Mouse (Mus musculus): ENCODE measurements around the gene Carf.

Gene Carf

DNA sequence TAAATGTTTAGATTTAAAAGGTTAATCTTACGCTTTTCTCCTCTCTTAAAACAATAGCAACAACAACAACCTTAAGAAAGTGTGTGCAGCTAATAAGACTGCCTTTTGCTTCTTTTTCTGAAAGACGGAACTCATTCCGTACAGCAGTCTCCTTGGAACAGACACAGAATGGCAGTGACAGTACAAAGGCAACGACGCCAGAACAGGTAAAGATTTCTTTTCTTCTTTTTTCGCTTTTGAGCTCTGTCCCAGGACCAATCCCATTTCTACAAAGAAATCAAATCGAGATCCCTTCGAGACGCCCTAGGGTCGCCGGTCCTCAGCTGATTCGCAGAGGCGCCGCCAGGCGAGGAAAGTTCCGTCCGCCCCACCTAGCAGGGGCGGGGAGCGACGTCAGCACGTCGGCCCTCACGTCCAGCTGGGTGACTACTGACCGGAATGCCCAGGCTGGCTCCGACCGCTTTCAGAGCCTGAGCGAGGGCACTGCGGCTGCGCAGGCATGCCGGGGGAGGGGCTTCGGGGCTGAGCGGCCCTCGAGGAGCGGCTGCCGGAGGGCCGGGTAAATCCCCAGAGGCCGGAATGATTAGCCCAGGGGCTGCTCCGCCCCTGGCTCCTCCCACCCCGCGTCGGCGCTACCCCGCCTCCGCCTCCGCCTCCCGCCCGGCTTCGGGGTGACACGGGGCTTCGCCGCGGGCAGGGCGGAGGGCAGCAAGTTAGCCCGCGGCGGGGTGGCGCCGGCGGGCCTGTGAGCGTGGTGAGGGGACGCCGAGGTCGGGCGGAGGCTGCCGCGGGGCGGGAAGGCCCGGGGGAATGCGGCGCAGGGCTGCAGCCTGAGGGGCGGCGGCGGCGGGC is 82.1 kb downstream of the Carf start, which contains the start of gene Nbeal1:
Nbeal1 (plus strand) TSS at position 668 of the 852 bp plus-strand sequence.
- peak; percentile 99 to 100 for DNase-seq

DNA sequence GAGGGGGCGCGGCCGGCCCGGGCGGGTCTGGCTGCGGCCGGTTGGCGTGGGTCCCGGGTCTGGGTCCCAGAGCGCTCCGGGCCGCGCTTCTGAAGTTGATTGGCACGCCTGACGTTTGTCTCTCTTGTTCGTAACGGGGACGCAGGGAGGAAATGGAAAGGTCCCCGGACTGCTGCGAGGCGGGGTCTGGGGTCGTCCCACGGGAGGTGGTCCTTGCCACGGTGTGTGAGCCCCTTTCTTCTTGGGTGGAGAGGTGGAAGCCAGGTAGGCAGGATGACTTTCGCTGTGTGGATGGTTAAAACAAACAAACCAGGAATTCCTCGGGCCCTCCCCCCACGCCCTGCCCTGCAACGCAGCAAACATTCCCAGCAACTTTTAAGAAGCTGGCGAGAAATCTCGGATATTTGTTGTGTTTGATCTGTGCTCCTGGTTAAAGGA is 82.8 kb downstream of the Carf start:
- DNase-seq, result no peak

DNA sequence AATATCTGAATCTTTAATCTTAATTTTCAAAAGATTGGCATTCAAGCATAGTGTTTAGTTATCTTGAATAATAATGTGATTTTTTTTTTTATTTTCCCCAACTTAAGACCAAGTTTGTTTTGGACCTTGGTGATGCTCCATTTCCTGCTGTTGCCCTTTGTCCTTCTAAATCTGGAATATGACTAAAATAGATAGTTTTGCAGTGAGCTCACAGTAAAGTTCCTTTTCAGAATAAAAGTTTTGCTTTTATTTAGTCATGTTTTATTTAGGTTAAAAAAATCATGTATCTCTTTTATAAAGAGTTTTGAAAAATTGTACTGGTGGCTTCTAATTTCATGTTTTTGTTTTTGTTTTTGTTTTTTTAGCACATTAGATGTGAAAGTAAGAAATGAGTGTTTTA is 90.4 kb downstream of the Carf start:
- no peak for DNase-seq

DNA sequence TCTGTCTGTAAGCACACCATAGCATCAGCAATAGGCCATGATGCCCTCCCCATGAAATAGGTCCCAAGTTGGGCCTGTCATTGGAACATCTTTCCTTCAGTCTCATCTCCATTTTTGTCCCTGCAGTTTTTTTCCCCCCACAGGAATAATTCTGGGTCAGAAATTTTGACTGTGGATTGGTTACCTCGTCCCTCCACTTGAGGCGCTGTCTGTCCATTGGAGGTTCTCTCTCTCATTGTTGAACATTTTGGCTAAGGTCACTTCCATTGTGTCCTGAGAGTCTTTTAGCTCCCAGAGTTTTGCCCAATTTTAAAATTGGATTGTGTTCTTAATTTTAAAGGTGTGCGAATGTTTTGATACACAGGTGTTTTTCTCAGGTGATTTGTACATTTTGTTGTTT is 98.8 kb downstream of the Carf start:
- DNase-seq, result peak in 1 of 2 experiments; percentile 12

DNA sequence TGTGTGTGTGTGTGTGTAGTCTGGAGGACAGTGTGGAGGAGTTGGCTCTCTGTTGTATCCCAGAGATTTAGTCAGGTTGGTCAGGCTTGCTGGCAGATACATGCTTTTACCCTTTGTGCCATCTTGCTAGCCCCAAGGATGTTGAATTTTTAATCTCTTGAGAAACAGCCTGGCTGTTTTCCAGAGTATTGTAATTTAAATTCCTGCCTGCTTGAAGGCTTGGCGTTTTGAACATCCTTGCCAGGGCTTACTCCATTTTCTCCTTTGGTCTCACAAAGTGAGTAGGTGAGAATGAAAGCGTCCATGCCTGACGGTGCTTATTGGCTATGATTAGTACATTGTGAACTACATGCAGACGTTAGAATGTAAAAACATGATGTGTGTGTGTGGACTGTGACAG is 101.0 kb downstream of the Carf start:
- no peak for DNase-seq

Measured in cerebellum, postnatal 25 days (tissue).